Mouse (Mus musculus) liver, adult 2 months (tissue): ENCODE measurements around the gene Sh2b1.

Source experiments
- CTCF ChIP-seq: fragments of 200-500 bp; IDR thresholded peaks from 2 replicates; pipeline ENCODE4 v1.5.1; 2011; ENCODE audit warnings: low read depth, low read length, control low read depth
- POLR2A ChIP-seq: fragments of 200-500 bp; IDR thresholded peaks from 2 replicates; pipeline ENCODE4 v1.6.1; 2011; ENCODE audit warnings: low read length, control low read depth; ENCODE audit not compliant: insufficient read depth; ENCODE audit errors: extremely low read depth

DNA sequence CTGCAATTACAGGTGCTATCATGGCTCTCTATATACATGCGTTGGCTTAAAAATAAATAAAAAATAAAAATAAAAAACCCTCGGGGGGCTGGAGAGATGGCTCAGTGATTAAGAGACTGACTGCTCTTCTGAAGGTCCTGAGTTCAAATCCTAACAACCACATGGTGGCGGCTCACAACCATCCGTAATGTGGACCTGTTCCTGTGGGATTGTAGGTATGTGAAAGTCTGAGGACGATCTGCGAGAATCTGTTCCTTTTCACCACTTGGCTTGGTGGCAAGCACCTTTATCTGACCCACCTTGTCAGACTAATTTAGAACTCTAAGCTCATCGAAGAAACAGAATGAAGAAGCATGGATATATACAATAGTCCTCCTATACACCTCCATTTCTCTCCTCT lies 24.2 kb upstream of the Sh2b1 start:
- TF ChIP-seq CTCF (no peak), POLR2A (no peak)
